Mouse (Mus musculus) liver, embryonic 12.5 days (tissue): ENCODE results near the gene Prok1. TPM values are rescaled to one million over a fixed set of nuclear protein-coding genes. Genes with fewer than 3 reads are reported as not detected.

ENCODE experiments used
- polyA plus RNA-seq: library from polyadenylated mRNA; unstranded; fragments of >200 nt; fragmentation: Nextera tagmentation; extraction: Ambion mirVana; gene quantifications from 2 replicates; pipeline ENCODE4 v1.2.1, GENCODE M21; 2016

The Prok1 gene
- polyA plus RNA-seq, 1 experiment from 2014 or later, result not detected

Other genes starting within 250 kb of the Prok1 start
- gene Kcna3, start 203.5 kb downstream of the Prok1 start, polyA plus RNA-seq, result 4.4 and 5.3 TPM in 2 replicates
- gene Kcna2, start 138.6 kb downstream of the Prok1 start, polyA plus RNA-seq, result 0.05 TPM in 1 of 2 replicates, not detected in the other
- not detected in 2 replicates for gene Kcna10, start 56.7 kb downstream of the Prok1 start, polyA plus RNA-seq
- not detected in 2 replicates for gene Cym, start 18.0 kb downstream of the Prok1 start, polyA plus RNA-seq
- gene A630076J17Rik, start 9.1 kb downstream of the Prok1 start, polyA plus RNA-seq, result not detected in 2 replicates
- gene Lamtor5, start 39.2 kb upstream of the Prok1 start, polyA plus RNA-seq, result 123 and 128 TPM in 2 replicates
- gene Slc16a4, start 51.5 kb upstream of the Prok1 start, polyA plus RNA-seq, result 1.0 and 1.2 TPM in 2 replicates
- gene Rbm15, start 94.0 kb upstream of the Prok1 start, polyA plus RNA-seq, result 13.6 and 14.2 TPM in 2 replicates
- not detected in 2 replicates for gene Kcnc4, start 219.8 kb upstream of the Prok1 start, polyA plus RNA-seq